Mouse (Mus musculus): ENCODE data around the gene Tia1.

DNA sequence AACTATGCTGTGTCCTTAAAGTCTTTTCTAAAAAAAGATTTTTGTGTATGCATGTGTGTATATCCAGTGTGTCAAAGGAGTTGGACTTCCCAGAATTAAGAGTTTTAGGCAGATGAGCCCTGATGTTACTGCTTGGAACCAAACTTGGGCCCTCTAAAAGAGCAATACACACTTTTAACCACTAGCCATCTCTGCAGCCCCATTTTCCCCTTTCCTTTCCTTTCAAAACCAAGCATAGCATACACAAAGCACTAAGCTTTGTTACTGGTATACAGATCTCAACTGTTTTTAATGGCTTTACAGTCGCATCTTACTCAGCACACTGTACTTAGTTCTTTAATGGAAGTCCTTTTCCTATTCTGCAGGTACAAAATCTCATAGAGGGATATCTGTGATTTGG is 35.5 kb downstream of the Tia1 start:
- TF ChIP-seq POLR2A (IDR thresholded peaks at IDR 0.05; ENCODE audit: borderline replicate concordance, extremely low read depth, low read depth, low read length) = no peak
- no peak for TF ChIP-seq CTCF (IDR thresholded peaks at IDR 0.05; ENCODE audit: insufficient read depth, low read length)
